Mouse (Mus musculus): Measurements from ENCODE around the gene Prl7d1.

DNA sequence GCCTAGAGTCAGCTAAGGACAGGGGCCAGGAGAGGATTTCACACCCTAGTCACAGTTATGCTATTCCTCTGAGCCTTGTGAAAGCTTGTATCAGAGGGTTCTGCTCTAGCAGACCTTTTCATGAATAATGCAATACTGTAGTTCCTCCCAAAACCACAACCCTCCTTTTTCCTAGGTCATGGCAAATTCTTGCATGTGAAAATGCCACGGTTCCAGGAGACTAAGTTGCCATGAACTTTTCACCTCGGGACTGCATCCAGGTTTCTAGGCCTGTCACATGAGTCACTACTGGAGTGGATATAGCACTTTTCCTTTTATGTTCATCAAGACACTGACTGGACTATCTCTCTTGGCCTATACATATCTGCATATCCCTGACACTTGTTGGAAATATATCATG, 10.0 kb downstream of the Prl7d1 start:
- TF ChIP-seq CTCF (IDR thresholded peaks at IDR 0.05; ENCODE audit: low read depth, low read length), result no peak
- TF ChIP-seq POLR2A (IDR thresholded peaks at IDR 0.05; ENCODE audit: borderline replicate concordance, low read depth, low read length), result no peak
